Mouse (Mus musculus): Measurements from ENCODE around the gene Cbx4. TPM values are rescaled to one million over a fixed set of nuclear protein-coding genes. Genes with fewer than 3 reads are reported as not detected.

The Cbx4 gene
- polyA plus RNA-seq, 1 experiment = 0.46 TPM

- Histone ChIP-seq H3K27ac (ENCODE audit: insufficient read depth, low read length) (no peak overlapping the region), H3K9ac (ENCODE audit: low read depth, poor library complexity, severe bottlenecking) (no peak overlapping the region), H3K36me3 (ENCODE audit: control insufficient read depth, insufficient read depth, low read length, poor library complexity, severe bottlenecking) (no peaks in the 10 kb centered on the region), H3K4me1 (ENCODE audit: control insufficient read depth, insufficient read depth, low read length) (no peaks in the 10 kb centered on the region), H3K27me3 (ENCODE audit: control insufficient read depth, insufficient read depth, low read length, poor library complexity, severe bottlenecking) (peaks cover 35% of the 10 kb centered on the region), H3K4me3 (ENCODE audit: low read depth, low read length) (peak overlapping the region; percentile 69), H3K9me3 (replicated peaks; ENCODE audit: control insufficient read depth, insufficient read depth, low read length, poor library complexity, severe bottlenecking) (no peaks in the 10 kb centered on the region)
- TF ChIP-seq CTCF (IDR thresholded peaks at IDR 0.05; ENCODE audit: low read depth, low read length) (no peak), POLR2A (IDR thresholded peaks at IDR 0.05; ENCODE audit: insufficient read depth, low read length) (no peak), EP300 (IDR thresholded peaks at IDR 0.05; ENCODE audit: insufficient read depth, low read depth, low read length) (no peak)
These were observed 44.1 kb downstream of the Cbx4 start for GRCm38 (mm10) chr11:119041750-119042465.

DNA sequence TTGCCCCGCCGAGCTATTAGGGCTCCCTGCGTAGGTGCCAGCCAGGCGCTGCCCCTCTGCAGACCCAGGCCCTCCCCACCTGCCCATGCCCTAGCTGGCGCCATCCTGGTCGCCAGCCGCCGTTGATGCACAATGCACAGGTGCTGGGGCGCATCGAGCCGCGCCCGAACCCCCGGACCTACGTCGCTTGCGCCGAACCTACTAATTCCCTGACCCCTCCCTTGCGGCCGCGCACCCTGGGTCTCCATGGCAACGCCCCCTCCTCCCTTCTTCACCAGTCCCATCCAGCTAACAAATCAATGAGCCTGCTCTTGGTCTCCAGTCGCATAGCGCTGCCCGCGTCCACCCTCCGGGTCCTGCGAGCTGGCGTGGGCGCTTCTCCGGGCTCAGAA, 44.7 kb downstream of the Cbx4 start:
- TF ChIP-seq POLR2A (IDR thresholded peaks at IDR 0.05; ENCODE audit: insufficient read depth, low read length) (no peak), EP300 (IDR thresholded peaks at IDR 0.05; ENCODE audit: insufficient read depth, low read depth, low read length) (no peak)
- Histone ChIP-seq H3K9ac (ENCODE audit: low read depth, poor library complexity, severe bottlenecking) (no peak overlapping the region), H3K27me3 (ENCODE audit: control insufficient read depth, insufficient read depth, low read length, poor library complexity, severe bottlenecking) (peaks cover 38% of the 10 kb centered on the region), H3K4me1 (ENCODE audit: control insufficient read depth, insufficient read depth, low read length) (no peaks in the 10 kb centered on the region), H3K4me3 (ENCODE audit: low read depth, low read length) (peak overlapping the region; percentile 69), H3K27ac (ENCODE audit: insufficient read depth, low read length) (no peak overlapping the region), H3K9me3 (replicated peaks; ENCODE audit: control insufficient read depth, insufficient read depth, low read length, poor library complexity, severe bottlenecking) (no peaks in the 10 kb centered on the region), H3K36me3 (ENCODE audit: control insufficient read depth, insufficient read depth, low read length, poor library complexity, severe bottlenecking) (no peaks in the 10 kb centered on the region)

GRCm38 (mm10) chr11:119040600-119041324, 45.3 kb downstream of the Cbx4 start, which contains the start of gene Cbx8:
Cbx8 (minus strand) TSS chr11:119040969.
- peaks cover 36% of the 10 kb centered on the region for H3K27me3 ChIP-seq (ENCODE audit: control insufficient read depth, insufficient read depth, low read length, poor library complexity, severe bottlenecking)
- no peaks in the 10 kb centered on the region for H3K4me1 ChIP-seq (ENCODE audit: control insufficient read depth, insufficient read depth, low read length)
- TF ChIP-seq POLR2A (IDR thresholded peaks at IDR 0.05; ENCODE audit: insufficient read depth, low read length) = no peak
- no peak for TF ChIP-seq EP300 (IDR thresholded peaks at IDR 0.05; ENCODE audit: insufficient read depth, low read depth, low read length)
- TF ChIP-seq CTCF (IDR thresholded peaks at IDR 0.05; ENCODE audit: low read depth, low read length) = no peak

GRCm38 (mm10) chr11:119039732-119040512, 46.1 kb downstream of the Cbx4 start:
- peak overlapping the region; percentile 75 for H3K4me3 ChIP-seq (ENCODE audit: low read depth, low read length)
- H3K27me3 ChIP-seq (ENCODE audit: control insufficient read depth, insufficient read depth, low read length, poor library complexity, severe bottlenecking) = peaks cover 35% of the 10 kb centered on the region
- no peak overlapping the region for H3K27ac ChIP-seq (ENCODE audit: insufficient read depth, low read length)
- no peaks in the 10 kb centered on the region for H3K9me3 ChIP-seq (replicated peaks; ENCODE audit: control insufficient read depth, insufficient read depth, low read length, poor library complexity, severe bottlenecking)
- H3K4me1 ChIP-seq (ENCODE audit: control insufficient read depth, insufficient read depth, low read length) = no peaks in the 10 kb centered on the region
- no peaks in the 10 kb centered on the region for H3K36me3 ChIP-seq (ENCODE audit: control insufficient read depth, insufficient read depth, low read length, poor library complexity, severe bottlenecking)
- no peak overlapping the region for H3K9ac ChIP-seq (ENCODE audit: low read depth, poor library complexity, severe bottlenecking)
- no peak for TF ChIP-seq CTCF (IDR thresholded peaks at IDR 0.05; ENCODE audit: low read depth, low read length)
- TF ChIP-seq POLR2A (IDR thresholded peaks at IDR 0.05; ENCODE audit: insufficient read depth, low read length) = no peak
- no peak for TF ChIP-seq EP300 (IDR thresholded peaks at IDR 0.05; ENCODE audit: insufficient read depth, low read depth, low read length)

More at GRCm38 (mm10) chr11:119040600-119041324, 45.3 kb downstream of the Cbx4 start, which contains the start of gene Cbx8:
- no peak within 1 kb of the TSS for H3K27ac ChIP-seq (ENCODE audit: insufficient read depth, low read length)
- H3K9ac ChIP-seq (ENCODE audit: low read depth, poor library complexity, severe bottlenecking) = peak within 1 kb of the TSS; percentile 36; the same call in 1 of the 2 replicates
- no peaks in the 10 kb centered on the region for H3K36me3 ChIP-seq (ENCODE audit: control insufficient read depth, insufficient read depth, low read length, poor library complexity, severe bottlenecking)
- H3K9me3 ChIP-seq (replicated peaks; ENCODE audit: control insufficient read depth, insufficient read depth, low read length, poor library complexity, severe bottlenecking) = no peaks in the 10 kb centered on the region
- peak within 1 kb of the TSS; percentile 75 for H3K4me3 ChIP-seq (ENCODE audit: low read depth, low read length)

- Histone ChIP-seq H3K4me3 (ENCODE audit: low read depth, low read length) (no peak overlapping the region), H3K9ac (ENCODE audit: low read depth, poor library complexity, severe bottlenecking) (no peak overlapping the region), H3K36me3 (ENCODE audit: control insufficient read depth, insufficient read depth, low read length, poor library complexity, severe bottlenecking) (no peaks in the 10 kb centered on the region), H3K27ac (ENCODE audit: insufficient read depth, low read length) (no peak overlapping the region), H3K27me3 (ENCODE audit: control insufficient read depth, insufficient read depth, low read length, poor library complexity, severe bottlenecking) (peaks cover 36% of the 10 kb centered on the region), H3K9me3 (replicated peaks; ENCODE audit: control insufficient read depth, insufficient read depth, low read length, poor library complexity, severe bottlenecking) (no peaks in the 10 kb centered on the region), H3K4me1 (ENCODE audit: control insufficient read depth, insufficient read depth, low read length) (no peaks in the 10 kb centered on the region)
- no peak for TF ChIP-seq CTCF (IDR thresholded peaks at IDR 0.05; ENCODE audit: low read depth, low read length)
- TF ChIP-seq EP300 (IDR thresholded peaks at IDR 0.05; ENCODE audit: insufficient read depth, low read depth, low read length) = no peak
- TF ChIP-seq POLR2A (IDR thresholded peaks at IDR 0.05; ENCODE audit: insufficient read depth, low read length) = no peak
These were observed 47.1 kb downstream of the Cbx4 start for GRCm38 (mm10) chr11:119038744-119039484.

All from ES-Bruce4 (cell line).